Mouse (Mus musculus) liver, embryonic 14.5 days (tissue): ENCODE measurements around the gene Gda.

Experiments
- CTCF ChIP-seq: IDR thresholded peaks from 2 replicates; pipeline ENCODE4 v1.5.1; 2016; ENCODE audit warnings: antibody characterized with exemption, low read depth, control low read depth
- EP300 ChIP-seq: IDR thresholded peaks from 2 replicates; pipeline ENCODE4 v1.6.1; 2016; ENCODE audit warnings: antibody characterized with exemption, low read depth

- no peak for TF ChIP-seq CTCF
- no peak for TF ChIP-seq EP300
These were observed 54.8 kb downstream of the Gda start for GRCm38 (mm10) chr19:21418418-21418817.
